Mouse (Mus musculus): ENCODE data around the gene Anapc7. TPM values are rescaled to one million over a fixed set of nuclear protein-coding genes. Genes with fewer than 3 reads are reported as not detected.
"Not testable (repeated sequence)": the region's sequence is repeated elsewhere in the genome, so short reads cannot be mapped to it uniquely, and the experiment has no call there.

The Anapc7 gene
- polyA plus RNA-seq, 1 experiment from 2014 or later, result 27.2 TPM

DNA sequence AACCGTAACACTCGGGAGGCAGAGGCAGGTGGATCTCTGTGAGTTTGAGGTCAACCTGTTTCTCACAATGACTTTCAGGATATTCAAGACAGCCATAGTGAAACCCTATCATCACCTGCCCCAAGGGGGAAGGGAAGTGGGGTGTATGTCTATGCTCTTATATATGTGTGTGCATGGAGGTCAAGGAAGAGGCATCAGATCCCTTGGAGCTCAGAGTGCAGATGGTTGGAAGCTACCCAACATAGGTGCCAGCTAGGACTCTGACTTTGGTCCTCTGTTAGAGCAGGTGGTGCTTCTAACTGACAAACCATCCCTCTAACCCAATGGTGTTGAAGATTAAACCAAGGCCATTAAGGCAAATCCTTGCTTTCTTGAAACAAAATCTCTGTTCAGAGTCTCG lies 56.0 kb downstream of the Anapc7 start:
- DNase-seq (ENCODE audit: low spot score), result no peak
- H3K9me3 ChIP-seq (ENCODE audit: control insufficient read depth, low read length), result no peaks in the 10 kb centered on the region
- WGBS, result 96% methylated on average over 3 of the region's 3 CpGs
- ATAC-seq (ENCODE audit: low FRiP score), result no peak
- no peak overlapping the region for H3K9ac ChIP-seq
- H3K4me1 ChIP-seq (replicated peaks; ENCODE audit: control insufficient read depth, insufficient read depth, low read length), result no peaks in the 10 kb centered on the region
- H3K4me3 ChIP-seq (replicated peaks; ENCODE audit: low read length), result no peak overlapping the region
- no peak overlapping the region for H3K4me2 ChIP-seq (replicated peaks)
- H3K36me3 ChIP-seq (replicated peaks; ENCODE audit: control insufficient read depth, insufficient read depth), result peaks cover 87% of the 10 kb centered on the region
- no peak overlapping the region for H3K27ac ChIP-seq
- H3K27me3 ChIP-seq (ENCODE audit: control insufficient read depth, insufficient read depth, low read length), result no peaks in the 10 kb centered on the region

DNA sequence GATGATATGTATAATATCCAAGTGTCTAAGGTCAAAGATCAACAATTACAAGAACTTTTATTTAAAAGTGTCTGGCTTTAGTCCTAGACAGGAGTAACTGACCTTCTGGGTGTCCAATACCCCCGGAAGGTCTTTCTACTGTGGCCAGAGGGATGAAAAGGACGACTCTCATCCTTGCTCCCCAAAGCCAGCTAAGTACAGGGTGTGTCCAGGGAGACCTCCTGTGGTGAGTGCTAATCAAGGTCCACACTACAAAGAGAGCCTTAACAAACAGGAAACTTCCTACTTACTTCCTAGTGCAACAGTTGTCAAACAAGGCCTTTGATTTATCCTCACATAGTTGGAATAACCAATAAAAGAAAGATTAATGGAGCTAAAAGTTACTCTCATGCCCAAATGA lies 57.6 kb downstream of the Anapc7 start:
- Histone ChIP-seq H3K9me3 (ENCODE audit: control insufficient read depth, low read length) (no peaks in the 10 kb centered on the region), H3K36me3 (replicated peaks; ENCODE audit: control insufficient read depth, insufficient read depth) (peaks cover 87% of the 10 kb centered on the region), H3K4me1 (replicated peaks; ENCODE audit: control insufficient read depth, insufficient read depth, low read length) (no peaks in the 10 kb centered on the region), H3K4me2 (replicated peaks) (no peak overlapping the region), H3K9ac (no peak overlapping the region), H3K4me3 (replicated peaks; ENCODE audit: low read length) (no peak overlapping the region), H3K27ac (no peak overlapping the region), H3K27me3 (ENCODE audit: control insufficient read depth, insufficient read depth, low read length) (no peaks in the 10 kb centered on the region)
- no peak for DNase-seq (ENCODE audit: low spot score)
- 56% methylated on average over 2 of the region's 2 CpGs for WGBS
- ATAC-seq (ENCODE audit: low FRiP score), result no peak

DNA sequence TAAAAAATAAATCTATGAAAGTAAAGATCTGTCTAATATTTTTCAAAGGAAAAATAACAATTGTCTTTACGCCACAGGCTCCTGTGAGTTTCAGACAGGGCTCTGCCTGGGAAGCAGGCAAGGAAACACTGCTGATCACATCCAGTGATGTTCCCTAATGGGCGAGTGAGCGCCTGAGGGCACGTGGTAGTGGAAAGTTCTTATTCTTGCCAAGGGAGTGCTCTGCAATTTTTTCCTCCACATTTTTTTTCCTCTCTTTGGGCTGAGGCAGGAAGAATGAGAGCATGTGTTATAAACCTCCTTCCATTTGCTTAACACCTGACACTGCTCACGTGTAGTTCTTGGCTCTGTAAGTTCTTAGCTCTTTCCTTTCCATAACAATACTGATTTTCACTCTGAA lies 60.4 kb downstream of the Anapc7 start:
- DNase-seq (ENCODE audit: low spot score), result no peak
- ATAC-seq (ENCODE audit: low FRiP score), result no peak
- Histone ChIP-seq H3K4me2 (replicated peaks) (no peak overlapping the region), H3K27me3 (ENCODE audit: control insufficient read depth, insufficient read depth, low read length) (no peaks in the 10 kb centered on the region), H3K9ac (no peak overlapping the region), H3K27ac (no peak overlapping the region), H3K9me3 (ENCODE audit: control insufficient read depth, low read length) (no peaks in the 10 kb centered on the region), H3K4me3 (replicated peaks; ENCODE audit: low read length) (no peak overlapping the region), H3K4me1 (replicated peaks; ENCODE audit: control insufficient read depth, insufficient read depth, low read length) (no peaks in the 10 kb centered on the region), H3K36me3 (replicated peaks; ENCODE audit: control insufficient read depth, insufficient read depth) (peaks cover 86% of the 10 kb centered on the region)
- 83% methylated on average over 5 of the region's 5 CpGs for WGBS

DNA sequence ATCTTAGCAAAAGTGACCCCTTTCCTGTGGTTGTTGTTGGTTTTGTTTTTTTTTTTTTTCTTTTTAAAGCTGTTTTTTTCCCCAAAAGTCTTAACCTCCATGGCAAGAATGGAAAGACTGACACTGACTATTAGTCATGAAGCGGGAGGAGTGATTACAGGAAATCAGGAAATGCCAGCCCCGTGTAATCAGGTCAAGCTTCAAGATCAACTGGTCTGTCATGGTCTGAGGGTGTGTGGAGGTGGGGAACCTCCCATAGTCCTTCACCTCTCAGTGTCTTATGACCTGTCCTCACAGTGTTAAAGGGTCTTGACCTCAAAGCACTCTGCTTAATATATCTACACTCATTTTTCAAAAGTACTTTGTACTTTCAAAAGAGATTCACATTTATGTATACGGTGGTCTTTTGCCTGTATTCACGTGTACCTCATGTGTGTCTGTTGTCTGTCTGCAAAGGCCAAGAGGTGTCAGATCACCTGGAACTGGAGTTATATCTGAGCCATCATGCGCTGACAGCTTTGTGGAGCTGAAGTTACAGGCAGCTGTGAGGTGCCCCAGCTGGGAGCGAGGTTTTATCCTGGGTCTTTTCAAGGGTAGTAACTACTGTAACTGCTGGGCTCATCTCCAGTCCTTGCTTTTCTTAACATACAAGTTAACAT lies 61.4 kb downstream of the Anapc7 start:
- Histone ChIP-seq H3K4me2 (replicated peaks) (no peak overlapping the region), H3K4me3 (replicated peaks; ENCODE audit: low read length) (no peak overlapping the region), H3K27me3 (ENCODE audit: control insufficient read depth, insufficient read depth, low read length) (no peaks in the 10 kb centered on the region), H3K36me3 (replicated peaks; ENCODE audit: control insufficient read depth, insufficient read depth) (peaks cover 85% of the 10 kb centered on the region), H3K9ac (no peak overlapping the region), H3K27ac (no peak overlapping the region), H3K9me3 (ENCODE audit: control insufficient read depth, low read length) (no peaks in the 10 kb centered on the region), H3K4me1 (replicated peaks; ENCODE audit: control insufficient read depth, insufficient read depth, low read length) (no peaks in the 10 kb centered on the region)
- 88% methylated on average over 6 of the region's 6 CpGs for WGBS
- no peak for ATAC-seq (ENCODE audit: low FRiP score)
- DNase-seq (ENCODE audit: low spot score), result no peak

DNA sequence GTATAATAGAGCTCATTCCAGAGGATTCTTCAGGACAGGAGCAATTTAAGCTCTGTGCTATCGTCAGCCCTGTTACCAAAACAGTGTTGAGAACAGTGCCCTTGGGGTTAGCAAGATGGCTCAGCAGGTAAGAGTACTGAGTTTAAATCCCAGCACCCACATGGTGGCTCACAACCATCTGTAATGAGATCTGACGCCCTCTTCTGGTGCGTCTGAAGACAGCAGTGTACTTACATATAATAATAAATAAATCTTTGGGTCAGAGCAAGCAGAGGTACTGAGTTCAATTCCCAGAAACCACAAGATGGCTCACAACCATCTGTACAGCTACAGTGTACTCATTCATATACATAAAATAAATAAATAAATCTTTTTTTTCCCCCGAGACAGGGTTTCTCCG lies 64.8 kb downstream of the Anapc7 start:
- not testable (repeated sequence) for H3K9me3 ChIP-seq (ENCODE audit: control insufficient read depth, low read length); H3K27me3 ChIP-seq (ENCODE audit: control insufficient read depth, insufficient read depth, low read length); H3K9ac ChIP-seq; H3K4me3 ChIP-seq (replicated peaks; ENCODE audit: low read length); H3K27ac ChIP-seq; DNase-seq (ENCODE audit: low spot score); ATAC-seq (ENCODE audit: low FRiP score); H3K4me1 ChIP-seq (replicated peaks; ENCODE audit: control insufficient read depth, insufficient read depth, low read length); H3K4me2 ChIP-seq (replicated peaks)
- 72% methylated on average over 5 of the region's 5 CpGs for WGBS
- peaks cover 96% of the 10 kb centered on the region for H3K36me3 ChIP-seq (replicated peaks; ENCODE audit: control insufficient read depth, insufficient read depth)

DNA sequence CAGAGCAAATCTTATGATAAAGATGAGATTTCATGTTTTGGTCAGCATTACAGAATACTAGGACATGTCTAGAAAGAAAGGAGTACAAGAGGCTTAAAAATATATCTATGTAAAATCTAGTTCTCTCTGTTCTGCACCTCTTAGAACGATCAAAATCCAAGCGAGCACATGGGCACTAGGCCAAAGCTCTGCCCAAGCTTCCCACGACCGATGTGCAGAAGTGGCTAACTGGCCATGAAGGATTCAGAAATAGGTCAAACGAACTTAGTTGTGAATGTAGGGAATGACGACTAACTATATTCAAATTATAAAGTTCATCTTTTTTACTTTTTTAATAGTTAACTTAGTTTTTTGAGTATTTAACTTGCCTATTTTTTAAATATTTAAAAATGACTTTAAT lies 66.3 kb downstream of the Anapc7 start:
- ATAC-seq (ENCODE audit: low FRiP score), result no peak
- no peaks in the 10 kb centered on the region for H3K9me3 ChIP-seq (ENCODE audit: control insufficient read depth, low read length)
- no peak overlapping the region for H3K27ac ChIP-seq
- H3K9ac ChIP-seq, result no peak overlapping the region
- H3K4me3 ChIP-seq (replicated peaks; ENCODE audit: low read length), result no peak overlapping the region
- WGBS, result 92% methylated on average over 6 of the region's 6 CpGs
- peaks cover 95% of the 10 kb centered on the region for H3K36me3 ChIP-seq (replicated peaks; ENCODE audit: control insufficient read depth, insufficient read depth)
- H3K4me1 ChIP-seq (replicated peaks; ENCODE audit: control insufficient read depth, insufficient read depth, low read length), result no peaks in the 10 kb centered on the region
- no peaks in the 10 kb centered on the region for H3K27me3 ChIP-seq (ENCODE audit: control insufficient read depth, insufficient read depth, low read length)
- no peak for DNase-seq (ENCODE audit: low spot score)
- H3K4me2 ChIP-seq (replicated peaks), result no peak overlapping the region

DNA sequence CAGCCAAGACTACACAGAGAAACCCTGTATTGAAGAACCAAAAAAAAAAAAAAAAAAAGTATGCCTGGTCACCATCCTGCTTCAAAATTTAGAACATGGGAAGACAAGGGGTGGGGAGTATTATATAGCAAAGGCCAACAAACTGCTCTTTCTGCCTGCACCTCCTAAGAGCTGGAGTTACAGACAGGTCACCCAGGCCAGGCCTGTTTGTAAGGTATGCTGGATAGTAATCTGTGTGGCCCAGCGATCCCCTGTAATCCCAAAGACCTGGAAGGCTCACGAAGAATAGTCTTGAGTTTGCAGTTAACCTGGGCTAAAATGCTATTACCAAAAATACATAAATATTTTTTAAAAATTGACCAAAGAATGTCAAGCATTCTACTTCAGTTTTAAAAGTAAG lies 68.7 kb downstream of the Anapc7 start:
- H3K9me3 ChIP-seq (ENCODE audit: control insufficient read depth, low read length), result no peaks in the 10 kb centered on the region
- H3K4me1 ChIP-seq (replicated peaks; ENCODE audit: control insufficient read depth, insufficient read depth, low read length), result no peaks in the 10 kb centered on the region
- ATAC-seq (ENCODE audit: low FRiP score) (no peak), DNase-seq (ENCODE audit: low spot score) (no peak)
- no peak overlapping the region for H3K9ac ChIP-seq
- no peak overlapping the region for H3K4me3 ChIP-seq (replicated peaks; ENCODE audit: low read length)
- H3K4me2 ChIP-seq (replicated peaks), result no peak overlapping the region
- 98% methylated on average over 2 of the region's 2 CpGs for WGBS
- H3K27ac ChIP-seq, result no peak overlapping the region
- peaks cover 95% of the 10 kb centered on the region for H3K36me3 ChIP-seq (replicated peaks; ENCODE audit: control insufficient read depth, insufficient read depth)
- H3K27me3 ChIP-seq (ENCODE audit: control insufficient read depth, insufficient read depth, low read length), result no peaks in the 10 kb centered on the region

DNA sequence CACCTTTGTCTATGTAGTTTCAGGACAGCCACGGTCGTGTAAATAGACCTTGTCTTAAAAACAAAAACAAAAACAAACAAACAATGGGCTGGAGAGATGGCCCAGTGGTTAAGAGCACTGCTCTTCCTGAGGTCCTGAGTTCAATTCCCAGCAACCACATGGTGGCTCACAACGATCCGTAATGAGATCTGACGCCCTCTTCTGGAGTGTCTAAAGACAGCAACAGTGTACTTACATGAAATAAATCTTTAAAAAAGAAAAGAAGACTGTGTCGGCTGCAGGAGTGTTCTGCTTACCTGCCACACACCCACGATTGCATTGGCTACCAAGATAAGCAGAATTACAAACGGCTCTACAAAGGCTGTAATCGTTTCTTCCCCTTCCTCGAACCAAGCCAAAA lies 69.9 kb downstream of the Anapc7 start:
- DNase-seq (ENCODE audit: low spot score) (no peak), ATAC-seq (ENCODE audit: low FRiP score) (no peak)
- Histone ChIP-seq H3K27ac (no peak overlapping the region), H3K9ac (no peak overlapping the region), H3K4me3 (replicated peaks; ENCODE audit: low read length) (no peak overlapping the region), H3K27me3 (ENCODE audit: control insufficient read depth, insufficient read depth, low read length) (no peaks in the 10 kb centered on the region), H3K9me3 (ENCODE audit: control insufficient read depth, low read length) (no peaks in the 10 kb centered on the region), H3K4me1 (replicated peaks; ENCODE audit: control insufficient read depth, insufficient read depth, low read length) (no peaks in the 10 kb centered on the region), H3K36me3 (replicated peaks; ENCODE audit: control insufficient read depth, insufficient read depth) (peaks cover 96% of the 10 kb centered on the region), H3K4me2 (replicated peaks) (no peak overlapping the region)
- 91% methylated on average over 10 of the region's 10 CpGs for WGBS

DNA sequence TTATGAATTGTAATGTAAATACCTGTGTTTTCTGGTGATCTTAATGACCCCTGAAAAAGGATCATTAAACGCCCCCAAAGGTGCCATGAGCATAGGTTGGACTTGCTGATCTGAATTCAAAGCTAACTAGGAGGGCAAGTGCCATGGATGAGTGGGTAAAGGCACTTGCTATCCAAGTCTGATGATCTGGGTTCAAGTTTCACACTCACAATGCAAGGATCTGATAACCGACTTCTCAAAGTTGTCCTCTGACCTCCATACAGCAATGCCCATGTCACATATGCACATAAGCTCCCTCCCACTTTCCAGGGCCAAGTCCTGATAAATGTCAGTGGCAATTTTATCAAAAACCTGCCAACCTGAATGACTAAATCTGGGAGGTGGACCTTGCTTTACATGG lies 71.5 kb downstream of the Anapc7 start:
- Histone ChIP-seq H3K27ac (no peak overlapping the region), H3K9me3 (ENCODE audit: control insufficient read depth, low read length) (no peaks in the 10 kb centered on the region), H3K4me1 (replicated peaks; ENCODE audit: control insufficient read depth, insufficient read depth, low read length) (peaks cover 5% of the 10 kb centered on the region), H3K4me3 (replicated peaks; ENCODE audit: low read length) (no peak overlapping the region), H3K9ac (no peak overlapping the region), H3K36me3 (replicated peaks; ENCODE audit: control insufficient read depth, insufficient read depth) (peaks cover 95% of the 10 kb centered on the region), H3K4me2 (replicated peaks) (no peak overlapping the region), H3K27me3 (ENCODE audit: control insufficient read depth, insufficient read depth, low read length) (no peaks in the 10 kb centered on the region)
- DNase-seq (ENCODE audit: low spot score) (no peak), ATAC-seq (ENCODE audit: low FRiP score) (no peak)
- WGBS, result 90% methylated on average over 2 of the region's 2 CpGs

DNA sequence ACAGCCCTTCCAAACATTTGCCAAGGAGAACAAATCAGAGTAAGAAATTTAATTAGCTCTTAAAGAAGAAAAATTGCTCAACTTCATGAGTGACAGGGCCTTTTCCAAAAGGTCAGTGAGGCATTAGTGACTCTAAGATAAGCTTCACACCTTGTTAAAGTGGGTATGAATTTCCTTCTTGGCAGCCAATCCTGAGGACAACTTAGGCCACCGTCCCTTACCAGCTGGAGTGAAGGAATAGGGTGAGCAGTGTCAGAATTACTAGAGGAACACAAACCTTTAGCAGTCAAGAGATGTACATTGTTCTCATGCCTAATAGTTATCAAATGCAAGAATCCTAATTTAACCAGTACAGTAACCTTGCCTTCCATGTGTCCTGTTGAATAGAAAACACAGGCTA lies 73.0 kb downstream of the Anapc7 start:
- Histone ChIP-seq H3K4me2 (replicated peaks) (no peak overlapping the region), H3K36me3 (replicated peaks; ENCODE audit: control insufficient read depth, insufficient read depth) (peaks cover 85% of the 10 kb centered on the region), H3K4me3 (replicated peaks; ENCODE audit: low read length) (no peak overlapping the region), H3K4me1 (replicated peaks; ENCODE audit: control insufficient read depth, insufficient read depth, low read length) (peaks cover 16% of the 10 kb centered on the region), H3K27ac (no peak overlapping the region), H3K9ac (no peak overlapping the region), H3K9me3 (ENCODE audit: control insufficient read depth, low read length) (no peaks in the 10 kb centered on the region), H3K27me3 (ENCODE audit: control insufficient read depth, insufficient read depth, low read length) (no peaks in the 10 kb centered on the region)
- ATAC-seq (ENCODE audit: low FRiP score) (no peak), DNase-seq (ENCODE audit: low spot score) (no peak)
- WGBS, result 86% methylated on average over 1 of the region's 1 CpGs

Data from hindbrain, embryonic 14.5 days (tissue).